Mouse (Mus musculus): Measurements from ENCODE around the gene Pola2. TPM values are rescaled to one million over a fixed set of nuclear protein-coding genes. Genes with fewer than 3 reads are reported as not detected.
A peak's percentile ranks its signal among the peaks of the same experiment; 100 is the strongest.

The Pola2 gene
- polyA plus RNA-seq, 1 experiment from 2014 or later = 52.6 TPM

- WGBS = 22% methylated on average over 13 of the region's 13 CpGs
- H3K4me3 ChIP-seq = peak within 1 kb of the TSS; percentile 99
- ATAC-seq = no peak; the same call in none of the 2 replicates
- peak within 1 kb of the TSS; percentile 90 for H3K4me2 ChIP-seq
- H3K4me1 ChIP-seq = peaks cover 36% of the 10 kb centered on the region
- H3K9me3 ChIP-seq (replicated peaks) = no peaks in the 10 kb centered on the region
- no peaks in the 10 kb centered on the region for H3K27me3 ChIP-seq
- 0 out of 2 replicates have a peak, but pooled peaks cover 10% of the 10 kb centered on the region for H3K36me3 ChIP-seq (ENCODE audit: poor library complexity, severe bottlenecking)
- peak within 1 kb of the TSS; percentile 93 for H3K9ac ChIP-seq
- H3K27ac ChIP-seq = peak within 1 kb of the TSS; percentile 81
Measured at GRCm38 (mm10) chr19:5913007-5913719, 50.8 kb downstream of the Pola2 start, which contains the start of gene Dpf2. Dpf2 (minus strand) TSS chr19:5913010.

DNA sequence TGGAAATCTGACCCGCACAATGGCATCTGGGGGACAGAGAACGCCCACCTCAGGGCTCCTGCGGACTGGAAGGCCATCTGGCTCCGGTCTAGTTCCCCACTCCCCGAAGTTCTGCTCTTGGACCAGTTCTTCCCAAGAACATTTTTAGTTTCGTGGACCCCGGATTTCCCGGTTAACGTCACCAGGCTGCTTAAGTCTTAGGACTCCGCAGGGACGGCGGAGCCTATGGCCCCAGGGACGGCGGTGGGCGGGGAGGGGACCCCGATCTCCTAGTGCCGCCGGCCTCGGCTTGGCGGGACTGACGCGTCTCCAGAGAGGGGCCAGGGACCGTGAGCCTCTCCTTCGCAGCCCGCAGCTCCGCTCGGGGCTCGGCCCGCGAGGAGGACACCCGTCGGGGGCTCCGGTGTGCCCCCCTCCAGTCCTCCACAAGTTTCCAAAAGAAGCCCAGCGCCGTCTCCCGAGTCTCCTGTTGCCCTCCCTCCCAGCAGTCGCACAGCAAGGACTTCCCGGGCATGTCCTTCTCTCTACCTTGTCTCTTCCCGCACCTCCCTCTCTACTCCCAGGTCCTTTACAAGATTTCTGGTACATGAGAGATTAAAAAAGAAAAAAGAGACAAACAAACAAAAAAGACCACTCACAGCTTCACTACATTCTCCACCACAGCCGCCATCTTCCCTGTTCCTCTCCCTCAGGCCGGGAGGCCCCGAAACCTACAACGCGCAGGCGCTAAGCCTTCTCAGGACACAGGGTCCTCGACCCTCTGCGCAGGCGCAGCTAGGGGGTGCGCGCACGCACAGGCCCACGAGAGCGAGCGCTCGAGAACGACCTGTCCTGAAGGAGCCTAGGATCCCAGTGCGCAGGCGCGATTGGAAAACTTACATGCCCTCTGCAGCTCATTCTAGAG, 51.6 kb downstream of the Pola2 start:
- peak; percentile 93 for ATAC-seq
- H3K27ac ChIP-seq = peak overlapping the region; percentile 81
- peak overlapping the region; percentile 93 for H3K9ac ChIP-seq
- under 1% methylated on average over 59 of the region's 59 CpGs for WGBS
- peaks cover 36% of the 10 kb centered on the region for H3K4me1 ChIP-seq
- H3K27me3 ChIP-seq = no peaks in the 10 kb centered on the region
- H3K4me3 ChIP-seq = peak overlapping the region; percentile 99
- H3K4me2 ChIP-seq = peak overlapping the region; percentile 90
- H3K36me3 ChIP-seq (ENCODE audit: poor library complexity, severe bottlenecking) = peaks cover 8% of the 10 kb centered on the region; the same call in 1 of the 2 replicates
- no peaks in the 10 kb centered on the region for H3K9me3 ChIP-seq (replicated peaks)

DNA sequence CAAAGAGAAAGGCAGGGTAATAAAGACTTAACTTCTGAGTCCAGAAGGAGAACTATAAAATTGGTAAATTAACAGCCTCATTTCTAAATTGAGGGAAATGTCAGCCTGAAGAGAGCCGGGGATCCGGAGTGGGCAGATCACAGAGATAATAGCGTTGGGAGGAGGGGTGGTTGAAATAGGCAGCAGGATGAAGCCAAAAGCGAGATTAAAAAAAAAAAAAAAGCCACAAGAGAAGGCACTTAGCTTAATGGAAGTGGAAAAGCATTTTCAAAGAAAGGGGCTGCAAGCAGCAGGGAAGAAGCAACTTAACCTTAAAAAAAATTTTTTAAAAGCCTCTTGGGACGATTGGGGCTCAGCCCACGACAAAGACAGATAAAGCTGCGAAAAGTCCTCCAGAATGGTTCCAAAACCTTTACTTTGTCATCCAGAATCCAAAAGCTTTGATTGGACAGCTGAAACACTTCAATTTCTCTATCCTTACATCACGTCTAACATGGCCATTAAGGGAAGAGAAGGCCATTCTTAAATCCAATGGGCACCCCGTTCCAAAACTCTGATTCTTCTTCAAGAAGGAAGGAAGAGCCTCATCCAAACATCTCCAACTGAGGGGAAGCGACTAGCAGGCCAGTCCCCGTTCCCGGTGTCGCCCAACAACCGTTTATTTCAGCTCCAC, 52.4 kb downstream of the Pola2 start:
- no peak for ATAC-seq
- Histone ChIP-seq H3K27me3 (no peaks in the 10 kb centered on the region), H3K36me3 (ENCODE audit: poor library complexity, severe bottlenecking) (peaks cover 10% of the 10 kb centered on the region), H3K9ac (peak overlapping the region; percentile 93), H3K27ac (peak overlapping the region; percentile 81), H3K9me3 (replicated peaks) (no peaks in the 10 kb centered on the region), H3K4me3 (peak overlapping the region; percentile 99), H3K4me2 (peak overlapping the region; percentile 90), H3K4me1 (peaks cover 36% of the 10 kb centered on the region)
- 4% methylated on average over 14 of the region's 14 CpGs for WGBS

GRCm38 (mm10) chr19:5910221-5910620, 53.8 kb downstream of the Pola2 start:
- H3K4me2 ChIP-seq = peak overlapping the region; percentile 90
- H3K4me3 ChIP-seq = peak overlapping the region; percentile 99
- 48% methylated on average over 6 of the region's 6 CpGs for WGBS
- peak overlapping the region; percentile 58 for H3K9ac ChIP-seq
- H3K4me1 ChIP-seq = peaks cover 36% of the 10 kb centered on the region
- peak overlapping the region; percentile 65 for H3K27ac ChIP-seq
- H3K36me3 ChIP-seq (ENCODE audit: poor library complexity, severe bottlenecking) = peaks cover 23% of the 10 kb centered on the region
- no peaks in the 10 kb centered on the region for H3K9me3 ChIP-seq (replicated peaks)
- no peaks in the 10 kb centered on the region for H3K27me3 ChIP-seq
- no peak for ATAC-seq

- Histone ChIP-seq H3K9ac (no peak overlapping the region), H3K4me2 (no peak overlapping the region), H3K4me1 (peaks cover 29% of the 10 kb centered on the region), H3K4me3 (no peak overlapping the region), H3K27me3 (no peaks in the 10 kb centered on the region), H3K36me3 (ENCODE audit: poor library complexity, severe bottlenecking) (peaks cover 52% of the 10 kb centered on the region), H3K9me3 (replicated peaks) (no peaks in the 10 kb centered on the region), H3K27ac (no peak overlapping the region)
- WGBS = 92% methylated on average over 3 of the region's 3 CpGs
- no peak for ATAC-seq
Measured at GRCm38 (mm10) chr19:5907275-5907674, 56.7 kb downstream of the Pola2 start.

DNA sequence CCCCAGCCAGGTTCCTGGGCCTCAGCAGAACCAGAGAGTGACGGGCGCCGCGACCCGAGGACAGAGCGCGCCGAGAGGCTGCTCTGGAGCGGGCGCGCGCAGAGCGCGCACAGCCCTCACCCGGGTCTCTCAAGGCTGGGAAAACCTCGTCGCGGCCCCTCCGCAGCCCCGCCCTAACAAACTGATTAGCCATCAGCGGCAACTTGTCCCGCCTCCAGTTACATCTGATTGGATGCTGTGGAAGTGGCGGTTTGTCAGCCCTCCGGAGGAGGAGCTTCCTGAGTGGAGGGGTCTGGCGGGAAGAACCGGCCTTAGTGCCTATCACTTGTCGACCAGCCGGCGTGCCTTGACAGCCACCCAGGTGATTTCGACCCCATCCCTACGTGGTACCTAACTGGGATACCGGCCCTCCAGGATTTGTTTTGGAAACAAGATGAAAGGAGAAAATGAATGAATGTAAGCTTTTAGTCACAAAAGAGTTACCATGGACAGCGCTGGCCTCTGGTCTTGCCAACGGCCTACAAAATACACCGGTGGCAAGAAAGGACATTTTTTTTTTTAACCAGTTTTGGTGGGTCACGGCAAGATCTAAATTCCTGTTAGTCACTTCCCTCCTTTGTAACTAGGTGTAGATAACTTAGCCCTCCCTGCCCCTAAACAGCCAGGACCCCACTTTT, 69.9 kb downstream of the Pola2 start, which contains the start of gene Tigd3:
Gene Tigd3, minus strand, starts transcription at position 148 of the 677 bp plus-strand sequence.
- 5% methylated on average over 36 of the region's 36 CpGs for WGBS
- Histone ChIP-seq H3K4me3 (peak within 1 kb of the TSS; percentile 64), H3K36me3 (ENCODE audit: poor library complexity, severe bottlenecking) (peaks cover 46% of the 10 kb centered on the region), H3K27ac (peak within 1 kb of the TSS; percentile 57), H3K27me3 (no peaks in the 10 kb centered on the region), H3K4me2 (peak within 1 kb of the TSS; percentile 77), H3K9ac (peak within 1 kb of the TSS; percentile 88), H3K4me1 (peaks cover 37% of the 10 kb centered on the region), H3K9me3 (replicated peaks) (no peaks in the 10 kb centered on the region)
- ATAC-seq = peak; percentile 97

- Histone ChIP-seq H3K9me3 (replicated peaks) (no peaks in the 10 kb centered on the region), H3K9ac (peak overlapping the region; percentile 88), H3K4me3 (peak overlapping the region; percentile 64), H3K36me3 (ENCODE audit: poor library complexity, severe bottlenecking) (peaks cover 41% of the 10 kb centered on the region), H3K4me2 (peak overlapping the region; percentile 77), H3K27ac (peak overlapping the region; percentile 57), H3K27me3 (no peaks in the 10 kb centered on the region), H3K4me1 (peaks cover 37% of the 10 kb centered on the region)
- WGBS = 12% methylated on average over 16 of the region's 31 CpGs
- ATAC-seq = no peak; the same call in 1 of the 2 replicates
Measured at GRCm38 (mm10) chr19:5893282-5894001, 70.6 kb downstream of the Pola2 start.

DNA sequence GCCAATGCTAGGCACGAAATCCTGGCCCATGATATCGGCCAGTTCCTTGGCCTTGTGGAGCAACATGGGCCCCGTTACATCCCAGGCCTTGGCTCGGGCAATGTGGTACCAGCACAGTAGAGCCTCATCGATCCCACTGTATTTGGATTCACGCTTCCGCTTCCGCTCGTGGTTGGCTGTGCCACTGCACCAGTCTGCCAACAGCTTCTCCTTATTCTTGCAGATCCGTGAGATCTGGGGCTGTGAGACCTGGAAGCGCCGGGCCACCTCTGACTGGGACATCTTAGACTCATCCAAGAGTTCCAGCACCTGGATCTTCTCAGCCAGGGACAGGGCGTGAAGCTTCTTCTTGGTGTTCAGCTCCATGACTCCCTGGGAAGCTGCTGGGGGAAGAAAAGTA, 71.3 kb downstream of the Pola2 start:
- Histone ChIP-seq H3K27ac (0 out of 2 replicates have a peak overlapping the region, but pooled peaks have one; percentile 31), H3K4me3 (peak overlapping the region; percentile 64), H3K4me1 (peaks cover 37% of the 10 kb centered on the region), H3K9ac (peak overlapping the region; percentile 88), H3K9me3 (replicated peaks) (no peaks in the 10 kb centered on the region), H3K27me3 (no peaks in the 10 kb centered on the region), H3K36me3 (ENCODE audit: poor library complexity, severe bottlenecking) (peaks cover 36% of the 10 kb centered on the region), H3K4me2 (peak overlapping the region; percentile 77)
- WGBS = 94% methylated on average over 13 of the region's 13 CpGs
- ATAC-seq = no peak

DNA sequence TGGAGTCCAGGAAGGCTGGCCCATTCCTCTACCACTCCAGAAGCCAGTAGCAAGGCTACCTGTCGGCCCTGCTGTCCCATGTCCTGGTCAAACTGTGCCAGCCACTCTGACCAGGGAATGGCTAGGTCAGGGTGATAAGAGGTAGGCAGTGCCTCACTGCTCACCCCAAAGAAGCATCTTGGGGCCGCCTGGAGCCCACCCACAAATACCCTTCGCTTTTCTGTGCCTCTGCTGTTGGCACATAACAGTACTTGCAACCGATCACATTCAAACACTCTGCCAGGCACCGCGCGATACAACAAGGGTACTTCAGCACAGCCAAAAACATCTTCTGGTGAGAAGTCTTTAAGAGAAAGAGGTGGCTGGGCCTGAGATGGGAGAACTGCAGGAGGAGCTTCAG, 71.7 kb downstream of the Pola2 start:
- WGBS = 94% methylated on average over 7 of the region's 7 CpGs
- H3K9me3 ChIP-seq (replicated peaks) = no peaks in the 10 kb centered on the region
- H3K36me3 ChIP-seq (ENCODE audit: poor library complexity, severe bottlenecking) = peaks cover 31% of the 10 kb centered on the region
- H3K4me3 ChIP-seq = peak overlapping the region; percentile 64
- no peak overlapping the region for H3K9ac ChIP-seq
- no peak for ATAC-seq
- peaks cover 37% of the 10 kb centered on the region for H3K4me1 ChIP-seq
- H3K27me3 ChIP-seq = no peaks in the 10 kb centered on the region
- H3K27ac ChIP-seq = no peak overlapping the region
- H3K4me2 ChIP-seq = peak overlapping the region; percentile 77

- H3K4me1 ChIP-seq = peaks cover 37% of the 10 kb centered on the region
- no peak for ATAC-seq
- H3K4me3 ChIP-seq = no peak overlapping the region
Measured at GRCm38 (mm10) chr19:5891521-5892258, 72.3 kb downstream of the Pola2 start.

More at GRCm38 (mm10) chr19:5891521-5892258, 72.3 kb downstream of the Pola2 start:
- Histone ChIP-seq H3K9ac (peak overlapping the region; percentile 17; the same call in 1 of the 2 replicates), H3K27me3 (no peaks in the 10 kb centered on the region), H3K4me2 (no peak overlapping the region), H3K36me3 (ENCODE audit: poor library complexity, severe bottlenecking) (peaks cover 27% of the 10 kb centered on the region), H3K27ac (no peak overlapping the region), H3K9me3 (replicated peaks) (no peaks in the 10 kb centered on the region)
- WGBS = 93% methylated on average over 12 of the region's 12 CpGs
